Mouse (Mus musculus): Measurements from ENCODE around the gene Kcnb1.
A peak's percentile ranks its signal among the peaks of the same experiment; 100 is the strongest.

Gene Kcnb1

GRCm38 (mm10) chr2:167162516-167163021 is 27.4 kb downstream of the Kcnb1 start:
- no peak for DNase-seq

- no peak for DNase-seq
Measured at GRCm38 (mm10) chr2:167159721-167160120, 30.2 kb downstream of the Kcnb1 start.

GRCm38 (mm10) chr2:167158780-167159179 is 31.2 kb downstream of the Kcnb1 start:
- no peak for DNase-seq

- DNase-seq: no peak
Measured at GRCm38 (mm10) chr2:167156118-167156715, 33.7 kb downstream of the Kcnb1 start.

- DNase-seq: no peak
Measured at GRCm38 (mm10) chr2:167155541-167155973, 34.4 kb downstream of the Kcnb1 start.

- DNase-seq: no peak
Measured at GRCm38 (mm10) chr2:167150880-167151279, 39.1 kb downstream of the Kcnb1 start.

- DNase-seq: no peak
Measured at GRCm38 (mm10) chr2:167150135-167150534, 39.8 kb downstream of the Kcnb1 start.

GRCm38 (mm10) chr2:167149035-167149434 is 40.9 kb downstream of the Kcnb1 start:
- DNase-seq: no peak

GRCm38 (mm10) chr2:167147708-167148107 is 42.2 kb downstream of the Kcnb1 start:
- no peak for DNase-seq

- no peak for DNase-seq
Measured at GRCm38 (mm10) chr2:167145904-167146303, 44.1 kb downstream of the Kcnb1 start.

- DNase-seq: no peak
Measured at GRCm38 (mm10) chr2:167144439-167145307, 45.3 kb downstream of the Kcnb1 start.

- no peak for DNase-seq
Measured at GRCm38 (mm10) chr2:167143914-167144313, 46.0 kb downstream of the Kcnb1 start.

- DNase-seq: no peak
Measured at GRCm38 (mm10) chr2:167142282-167142681, 47.7 kb downstream of the Kcnb1 start.

GRCm38 (mm10) chr2:167141810-167142209 is 48.1 kb downstream of the Kcnb1 start:
- no peak for DNase-seq

GRCm38 (mm10) chr2:167139801-167140269 is 50.1 kb downstream of the Kcnb1 start:
- DNase-seq: peak; percentile 30 to 54

GRCm38 (mm10) chr2:167138611-167139010 is 51.3 kb downstream of the Kcnb1 start:
- no peak for DNase-seq

GRCm38 (mm10) chr2:167136909-167137308 is 53.0 kb downstream of the Kcnb1 start:
- DNase-seq: no peak

GRCm38 (mm10) chr2:167132041-167132440 is 57.9 kb downstream of the Kcnb1 start:
- DNase-seq: no peak

- DNase-seq: no peak
Measured at GRCm38 (mm10) chr2:167130050-167130770, 59.7 kb downstream of the Kcnb1 start.

- no peak for DNase-seq
Measured at GRCm38 (mm10) chr2:167129608-167129955, 60.4 kb downstream of the Kcnb1 start.

- DNase-seq: peak; percentile 30 to 36
Measured at GRCm38 (mm10) chr2:167128699-167129607, 61.0 kb downstream of the Kcnb1 start.

GRCm38 (mm10) chr2:167127404-167127803 is 62.6 kb downstream of the Kcnb1 start:
- no peak for DNase-seq

Measured in thymus, postnatal 36 days (tissue).